ENCODE assay signal across 11 mouse cellular contexts in the genomic region with DNA sequence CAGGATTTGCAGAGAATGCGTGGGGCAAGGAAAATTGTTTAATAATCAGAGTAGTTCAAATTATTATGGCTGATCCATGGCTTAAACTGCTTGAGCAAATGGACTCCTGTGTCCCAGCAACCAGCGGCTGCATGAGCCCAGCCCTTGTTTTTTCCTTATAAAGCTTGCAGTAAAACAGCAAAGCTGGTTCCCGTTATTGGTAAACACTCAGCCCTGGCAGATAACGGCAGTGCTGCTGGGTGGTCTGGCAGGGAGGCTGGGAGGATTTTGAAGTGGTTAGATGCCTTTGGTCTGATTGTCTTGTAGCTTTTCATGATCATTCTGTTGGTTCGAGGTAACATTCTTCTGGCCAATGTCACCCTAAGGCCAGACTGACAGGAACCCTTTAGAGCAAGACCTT. TPM values are rescaled to one million over a fixed set of nuclear protein-coding genes. Genes with fewer than 3 reads are reported as not detected.
DNase-seq lines count a peak whose midpoint lies in the region; ATAC-seq and TF ChIP-seq lines count a peak whose summit lies in the region.
"Had no signal": no experiment of that assay in that cellular context is flagged by ENCODE, and none has a peak within 500 bp of the region (broad histone marks: within the 10 kb centered on the region; RNA-seq: fewer than 3 reads in every experiment).

No protein-coding gene starts in this region.

- TF ChIP-seq CTCF in small intestine, adult 2 months (IDR thresholded peaks at IDR 0.05; ENCODE audit: extremely low read depth, insufficient read length, insufficient replicate concordance, low read depth, low read length): no peak

- intact Hi-C loops in heart, postnatal 25 days (cut with DNase I): no loop called here

- H3K4me2 ChIP-seq in heart, embryonic 11.5 days: no peak overlapping the region
- no peak overlapping the region for H3K4me2 ChIP-seq in lung, embryonic 16.5 days (ENCODE audit: low read depth, low read length)
- H3K4me2 ChIP-seq in heart, embryonic 13.5 days: no peak overlapping the region

- ATAC-seq in heart, embryonic 11.5 days (replicated peaks; ENCODE audit: insufficient number of reproducible peaks, low FRiP score, low TSS enrichment): no peak
- peak; percentile 24; the same call in 1 of the 2 replicates for ATAC-seq in lung, embryonic 16.5 days (ENCODE audit: low read depth)
- no peak for ATAC-seq in heart, embryonic 13.5 days (ENCODE audit: extremely low read depth, insufficient number of reproducible peaks, low FRiP score, low TSS enrichment)

- H3K4me3 ChIP-seq in heart, embryonic 11.5 days (ENCODE audit: low read depth, low read length): no peak overlapping the region
- H3K4me3 ChIP-seq in lung, embryonic 16.5 days (ENCODE audit: low read length): no peak overlapping the region
- no peak overlapping the region for H3K4me3 ChIP-seq in heart, embryonic 13.5 days
- H3K4me3 ChIP-seq in small intestine, adult 2 months (ENCODE audit: low read depth, low read length): no peak overlapping the region
- H3K4me3 ChIP-seq: hindbrain, embryonic 10.5 days had no signal

- H3K36me3 ChIP-seq in heart, embryonic 11.5 days (ENCODE audit: control insufficient read depth, insufficient read depth, low read length): peaks cover 14% of the 10 kb centered on the region
- no peaks in the 10 kb centered on the region; the same call in 1 of the 2 replicates for H3K36me3 ChIP-seq in lung, embryonic 16.5 days (ENCODE audit: control insufficient read depth, insufficient read depth, low read length)
- H3K36me3 ChIP-seq in heart, embryonic 13.5 days: peaks cover 35% of the 10 kb centered on the region
- peaks cover 15% of the 10 kb centered on the region for H3K36me3 ChIP-seq in small intestine, adult 2 months (ENCODE audit: control insufficient read depth, insufficient read depth, low read length)

- no peaks in the 10 kb centered on the region for H3K27me3 ChIP-seq in heart, embryonic 11.5 days (ENCODE audit: control insufficient read depth, insufficient read depth, low read length)
- no peaks in the 10 kb centered on the region for H3K27me3 ChIP-seq in lung, embryonic 16.5 days (ENCODE audit: control insufficient read depth, insufficient read depth, low read depth, low read length)
- no peaks in the 10 kb centered on the region for H3K27me3 ChIP-seq in heart, embryonic 13.5 days (replicated peaks)
- no peaks in the 10 kb centered on the region for H3K27me3 ChIP-seq in small intestine, adult 2 months (ENCODE audit: control insufficient read depth, insufficient read depth, low read length)

- no peak for TF ChIP-seq POLR2A in small intestine, adult 2 months (IDR thresholded peaks at IDR 0.05; ENCODE audit: low read depth, low read length)

- H3K9me3 ChIP-seq in heart, embryonic 11.5 days (replicated peaks; ENCODE audit: control insufficient read depth, low read length): no peaks in the 10 kb centered on the region
- no peaks in the 10 kb centered on the region for H3K9me3 ChIP-seq in lung, embryonic 16.5 days (ENCODE audit: control insufficient read depth, low read length)
- no peaks in the 10 kb centered on the region for H3K9me3 ChIP-seq in heart, embryonic 13.5 days
- H3K9me3 ChIP-seq: hindbrain, embryonic 10.5 days had no signal

- no peak overlapping the region for H3K27ac ChIP-seq in heart, embryonic 11.5 days (ENCODE audit: low read depth, low read length)
- H3K27ac ChIP-seq in lung, embryonic 16.5 days (ENCODE audit: low read length): peak overlapping the region; percentile 82
- H3K27ac ChIP-seq in heart, embryonic 13.5 days (replicated peaks): peak overlapping the region; percentile 28
- H3K27ac ChIP-seq in small intestine, adult 2 months (ENCODE audit: insufficient read depth, low read depth, low read length): peak overlapping the region; percentile 47
- H3K27ac ChIP-seq: macrophage had no signal

- 44% methylated on average over 5 of the region's 5 CpGs for WGBS in heart, embryonic 11.5 days (ENCODE audit: insufficient replicate concordance)
- WGBS in lung, embryonic 16.5 days: 28% methylated on average over 5 of the region's 5 CpGs
- 41% methylated on average over 5 of the region's 5 CpGs for WGBS in heart, embryonic 13.5 days
- WGBS in small intestine, adult 2 months: 72% methylated on average over 5 of the region's 5 CpGs

- DNase-seq in heart, postnatal 25 days (ENCODE audit: low spot score): no peak
- no peak for DNase-seq in lung, adult 18-20 months
- DNase-seq in thymus, postnatal 10 days (ENCODE audit: low spot score in 2 of 2): no peak
- DNase-seq: right cerebral cortex, adult 18-20 months; thymus, adult 18-20 months had no signal

- H3K4me1 ChIP-seq in heart, embryonic 11.5 days (ENCODE audit: control insufficient read depth, insufficient read depth, low read length): peaks cover 30% of the 10 kb centered on the region
- peaks cover 46% of the 10 kb centered on the region for H3K4me1 ChIP-seq in lung, embryonic 16.5 days (replicated peaks; ENCODE audit: control insufficient read depth, insufficient read depth, low read length)
- peaks cover 44% of the 10 kb centered on the region for H3K4me1 ChIP-seq in heart, embryonic 13.5 days
- H3K4me1 ChIP-seq in small intestine, adult 2 months (ENCODE audit: control insufficient read depth, insufficient read depth, insufficient read length, low read length): peaks cover 4% of the 10 kb centered on the region

- H3K9ac ChIP-seq in heart, embryonic 11.5 days (ENCODE audit: low read depth, low read length): 0 out of 2 replicates have a peak overlapping the region, but pooled peaks have one; percentile 22
- H3K9ac ChIP-seq in lung, embryonic 16.5 days (ENCODE audit: low read length): no peak overlapping the region; the same call in 1 of the 2 replicates
- no peak overlapping the region for H3K9ac ChIP-seq in heart, embryonic 13.5 days

RNA-seq across cellular contexts. Expression of gene Hic1, which starts 12.9 kb away (rescaled TPM):
- 2.5 and 3.0 TPM in 2 replicates for polyA plus RNA-seq in heart, embryonic 11.5 days (2014; fragmentation: Nextera tagmentation; extraction: Ambion mirVana)
- 10 to 100 TPM; 15.3 to 19.2 TPM for total RNA-seq in heart, postnatal 25 days (2021)
- polyA plus RNA-seq in lung, embryonic 16.5 days (2015; fragmentation: Nextera tagmentation; extraction: Ambion mirVana): 8.4 and 8.5 TPM in 2 replicates
- polyA plus RNA-seq in heart, embryonic 13.5 days (2015; fragmentation: Nextera tagmentation; extraction: Ambion mirVana): 9.4 and 9.5 TPM in 2 replicates
- 22.9 and 29.6 TPM in 2 replicates for polyA plus RNA-seq in small intestine, adult 2 months (2012; rRNA removed)
- polyA plus RNA-seq: macrophage had no signal

RNA-seq across cellular contexts. Expression of gene Ovca2, which starts 22.2 kb away (rescaled TPM):
- 23.4 and 24.6 TPM in 2 replicates for polyA plus RNA-seq in heart, embryonic 11.5 days (2014; fragmentation: Nextera tagmentation; extraction: Ambion mirVana)
- 1 to 10 TPM; 6.0 to 6.1 TPM for total RNA-seq in heart, postnatal 25 days (2021)
- 24.0 and 24.2 TPM in 2 replicates for polyA plus RNA-seq in lung, embryonic 16.5 days (2015; fragmentation: Nextera tagmentation; extraction: Ambion mirVana)
- 15.2 and 16.4 TPM in 2 replicates for polyA plus RNA-seq in heart, embryonic 13.5 days (2015; fragmentation: Nextera tagmentation; extraction: Ambion mirVana)
- 12.8 and 14.2 TPM in 2 replicates for polyA plus RNA-seq in small intestine, adult 2 months (2012; rRNA removed)

RNA-seq across cellular contexts. Expression of gene Dph1, which starts 34.6 kb away (rescaled TPM):
- 16.5 and 21.0 TPM in 2 replicates for polyA plus RNA-seq in heart, embryonic 11.5 days (2014; fragmentation: Nextera tagmentation; extraction: Ambion mirVana)
- 1 to 10 TPM; 7.4 to 9.0 TPM for total RNA-seq in heart, postnatal 25 days (2021)
- polyA plus RNA-seq in lung, embryonic 16.5 days (2015; fragmentation: Nextera tagmentation; extraction: Ambion mirVana): 17.1 and 17.9 TPM in 2 replicates
- polyA plus RNA-seq in heart, embryonic 13.5 days (2015; fragmentation: Nextera tagmentation; extraction: Ambion mirVana): 19.3 and 21.3 TPM in 2 replicates
- polyA plus RNA-seq in small intestine, adult 2 months (2012; rRNA removed): 9.9 and 13.7 TPM in 2 replicates

RNA-seq across cellular contexts. Expression of gene Rtn4rl1, which starts 37.2 kb away (rescaled TPM):
- 12.7 and 16.8 TPM in 2 replicates for polyA plus RNA-seq in heart, embryonic 11.5 days (2014; fragmentation: Nextera tagmentation; extraction: Ambion mirVana)
- 1 to 10 TPM; 9.7 to 9.8 TPM for total RNA-seq in heart, postnatal 25 days (2021)
- polyA plus RNA-seq in lung, embryonic 16.5 days (2015; fragmentation: Nextera tagmentation; extraction: Ambion mirVana): 2.0 and 2.9 TPM in 2 replicates
- 10.2 and 12.4 TPM in 2 replicates for polyA plus RNA-seq in heart, embryonic 13.5 days (2015; fragmentation: Nextera tagmentation; extraction: Ambion mirVana)
- 8.6 and 11.8 TPM in 2 replicates for polyA plus RNA-seq in small intestine, adult 2 months (2012; rRNA removed)
